Mouse (Mus musculus): ENCODE data around the gene Hydin.

DNA sequence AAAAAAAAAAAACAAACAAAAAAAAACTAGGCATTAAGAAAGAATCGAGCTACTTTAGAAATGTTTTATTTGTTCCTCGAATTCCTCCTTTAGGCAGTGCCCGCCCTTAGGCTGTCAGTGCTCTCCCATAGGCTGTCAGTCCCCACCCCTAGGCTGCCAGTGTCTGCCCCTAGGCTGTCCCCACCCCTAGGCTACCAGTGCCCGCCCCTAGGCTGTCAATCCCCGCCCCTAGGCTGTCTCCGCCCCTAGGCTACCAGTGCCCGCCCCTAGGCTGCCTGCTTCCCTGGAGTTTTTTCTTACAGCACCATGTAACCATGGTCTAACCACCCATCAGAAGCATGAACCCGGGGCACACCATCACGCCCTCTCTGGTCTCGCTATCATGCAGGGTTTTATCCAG lies 233.5 kb downstream of the Hydin start:
- TF ChIP-seq CTCF (IDR thresholded peaks at IDR 0.05; ENCODE audit: borderline replicate concordance, insufficient read depth, low read depth, low read length) (no peak), POLR2A (IDR thresholded peaks at IDR 0.05; ENCODE audit: borderline replicate concordance, insufficient read depth, low read length) (no peak)
